Mouse (Mus musculus) adipocyte (in vitro differentiated cells): ENCODE results near the gene Rdh5.

Experiments
- DNase-seq: peaks from one replicate; pipeline ENCODE4 v3.0.0-alpha.2; 2016; ENCODE audit warnings: low spot score

The Rdh5 gene

DNA sequence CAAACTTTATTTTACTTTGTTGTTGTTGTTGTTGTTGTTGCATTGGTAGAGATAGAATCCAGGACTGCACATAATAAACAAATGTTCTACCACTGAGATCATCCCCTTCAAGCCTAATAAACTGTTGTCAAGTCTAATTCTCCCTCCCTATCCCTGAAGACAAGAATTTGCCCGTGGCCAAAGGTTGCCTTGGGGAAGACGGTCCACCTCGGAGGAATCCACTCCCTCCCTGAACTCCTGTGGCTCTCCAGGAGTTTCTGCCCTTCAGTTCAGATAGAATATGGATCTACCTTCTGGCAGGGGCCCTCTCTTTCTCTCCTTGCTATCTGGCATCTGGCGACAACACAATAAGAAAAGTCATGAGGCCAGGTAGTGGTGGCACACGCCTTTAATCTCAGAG lies 17.9 kb downstream of the Rdh5 start:
- DNase-seq: no peak

DNA sequence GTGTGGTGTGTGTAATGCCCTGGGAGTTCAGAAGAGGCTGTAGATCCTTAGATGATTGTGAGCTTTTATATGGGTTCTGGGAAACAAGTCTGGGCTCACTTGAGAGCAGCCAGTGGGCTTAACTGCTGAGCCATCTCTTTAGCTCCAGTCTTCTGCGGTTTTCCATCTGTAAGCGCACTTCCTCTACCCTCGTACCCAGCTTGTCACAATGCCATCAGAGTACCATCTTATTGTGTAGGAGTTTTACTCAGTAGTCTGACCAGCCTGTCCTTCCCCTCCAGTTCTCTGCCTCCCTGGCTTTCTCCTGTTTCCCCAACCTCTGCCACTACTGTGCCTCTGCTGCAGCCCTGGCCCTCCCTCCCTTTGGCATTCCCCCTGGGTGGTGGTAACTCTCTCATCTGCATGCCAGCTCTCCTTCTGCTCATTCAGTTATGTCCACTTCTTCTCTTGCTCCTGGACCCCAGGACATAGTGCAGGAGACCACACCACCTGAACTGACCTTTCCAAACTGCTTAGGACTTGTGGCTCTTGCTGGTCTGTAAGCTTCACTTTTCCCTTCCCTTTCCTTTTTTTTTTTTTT lies 20.2 kb downstream of the Rdh5 start:
- DNase-seq: no peak

DNA sequence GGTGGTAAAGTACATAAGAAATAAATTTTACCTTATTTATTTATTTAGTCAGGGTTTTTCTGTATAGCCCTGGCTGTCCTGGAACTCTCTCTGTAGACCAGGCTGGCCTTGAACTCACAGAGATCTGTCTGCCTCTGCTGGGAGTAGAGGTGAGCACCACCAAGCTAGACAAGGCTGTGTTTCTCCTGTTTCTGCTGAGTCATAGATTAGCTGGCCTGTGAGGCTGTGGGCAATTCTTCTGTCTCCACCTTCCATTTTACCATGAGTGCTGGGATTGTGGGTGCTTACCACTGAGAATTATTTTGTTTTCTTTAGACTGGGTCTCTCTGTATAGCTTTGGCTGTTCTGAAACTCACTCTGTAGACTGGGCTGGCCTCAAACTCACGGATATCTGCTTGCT lies 21.3 kb downstream of the Rdh5 start:
- no peak for DNase-seq

DNA sequence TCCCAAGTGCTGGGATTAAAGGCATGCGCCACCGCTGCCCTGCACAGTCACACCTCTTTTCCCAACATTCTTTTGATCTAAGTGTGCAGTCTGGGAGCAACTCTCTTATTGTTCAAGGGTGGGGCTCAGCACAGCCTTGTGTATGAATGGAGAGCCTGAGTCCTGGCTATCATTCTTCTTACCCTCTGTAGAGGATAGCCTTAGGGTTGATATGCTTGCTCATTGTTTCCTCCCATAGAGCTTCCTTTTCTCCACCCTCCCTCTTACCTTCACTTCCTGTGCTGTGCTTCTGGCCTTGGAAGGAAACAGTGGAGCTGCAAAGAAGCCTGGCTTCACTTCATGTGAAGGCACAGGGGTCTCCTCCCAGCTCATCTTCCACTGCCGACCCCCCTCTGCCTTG lies 22.0 kb downstream of the Rdh5 start, which contains the start of gene Cd63:
Gene Cd63, plus strand, starts transcription at position 292 of the 400 bp plus-strand sequence.
- DNase-seq: no peak

DNA sequence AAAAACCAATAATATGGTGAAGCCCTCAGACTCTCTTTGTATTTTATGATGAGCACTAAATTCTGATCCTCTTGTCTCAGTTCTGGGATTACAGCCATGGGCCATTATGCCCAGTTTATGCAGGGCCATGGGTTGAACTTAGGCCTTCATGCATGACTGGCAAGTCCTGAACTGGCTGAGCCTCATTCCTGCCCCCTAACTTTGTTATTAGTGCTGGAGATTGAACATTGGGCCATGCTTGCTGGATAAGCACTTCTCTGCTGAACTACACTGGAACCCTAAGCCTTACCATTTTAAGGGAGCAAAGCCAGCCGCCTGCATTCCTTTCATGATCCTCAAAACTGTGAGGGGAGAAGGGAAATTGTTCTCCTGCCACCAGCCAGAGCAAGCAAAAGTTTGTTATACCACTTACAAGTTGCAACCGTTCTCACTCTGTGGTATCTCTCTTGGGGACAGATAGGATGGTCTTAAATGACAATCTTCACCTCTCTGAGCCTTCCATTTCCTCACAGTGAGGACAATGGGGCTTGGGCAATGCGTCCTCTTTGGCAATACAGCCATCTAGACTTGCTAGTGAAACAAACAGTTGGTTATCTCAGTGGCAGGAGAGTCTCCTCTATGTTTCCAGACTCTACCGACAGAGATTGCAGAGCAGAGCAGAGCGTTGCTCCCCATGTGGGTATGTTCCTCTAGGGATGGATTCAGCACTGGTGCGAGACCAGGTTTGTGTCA lies 22.8 kb downstream of the Rdh5 start:
- peak; percentile 67 for DNase-seq

DNA sequence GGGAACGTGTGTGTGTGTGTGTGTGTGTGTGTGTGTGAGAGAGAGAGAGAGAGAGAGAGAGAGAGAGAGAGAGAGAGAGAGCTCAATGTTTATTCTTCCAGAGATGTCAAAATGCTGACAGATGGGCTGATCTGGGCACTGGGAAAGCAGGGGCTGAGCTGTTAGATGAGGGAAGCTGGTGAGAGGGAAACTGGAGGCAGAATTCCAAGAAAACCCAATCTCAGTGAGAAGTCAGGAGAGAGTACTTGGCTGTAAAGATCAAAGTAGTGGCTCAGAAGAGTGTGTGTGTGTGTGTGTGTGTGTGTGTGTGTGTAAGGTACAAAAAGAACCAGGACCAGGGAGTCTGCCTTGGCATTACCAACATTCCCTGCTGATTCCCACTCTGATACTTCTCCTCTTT lies 25.2 kb downstream of the Rdh5 start:
- no peak for DNase-seq

DNA sequence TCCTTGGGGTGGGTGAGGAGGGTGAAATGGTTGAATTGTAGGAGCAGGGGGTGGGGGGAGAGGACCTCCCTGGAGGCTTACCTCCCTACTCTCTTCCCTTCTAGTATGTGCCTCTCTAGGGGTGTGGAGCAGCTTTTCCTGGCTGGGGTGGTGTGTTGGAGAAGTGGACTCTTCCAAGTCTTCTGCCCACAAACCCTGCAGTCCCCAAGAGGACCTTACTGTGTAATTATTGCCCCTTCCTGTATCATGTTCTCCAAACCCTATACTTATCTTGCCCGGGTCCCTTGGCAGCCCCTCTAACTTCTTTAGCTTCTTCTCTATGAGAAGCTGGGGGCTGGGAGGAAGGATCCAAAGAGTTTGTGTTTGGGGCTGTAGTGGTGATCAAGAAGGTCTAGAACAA lies 25.9 kb downstream of the Rdh5 start:
- DNase-seq: no peak

DNA sequence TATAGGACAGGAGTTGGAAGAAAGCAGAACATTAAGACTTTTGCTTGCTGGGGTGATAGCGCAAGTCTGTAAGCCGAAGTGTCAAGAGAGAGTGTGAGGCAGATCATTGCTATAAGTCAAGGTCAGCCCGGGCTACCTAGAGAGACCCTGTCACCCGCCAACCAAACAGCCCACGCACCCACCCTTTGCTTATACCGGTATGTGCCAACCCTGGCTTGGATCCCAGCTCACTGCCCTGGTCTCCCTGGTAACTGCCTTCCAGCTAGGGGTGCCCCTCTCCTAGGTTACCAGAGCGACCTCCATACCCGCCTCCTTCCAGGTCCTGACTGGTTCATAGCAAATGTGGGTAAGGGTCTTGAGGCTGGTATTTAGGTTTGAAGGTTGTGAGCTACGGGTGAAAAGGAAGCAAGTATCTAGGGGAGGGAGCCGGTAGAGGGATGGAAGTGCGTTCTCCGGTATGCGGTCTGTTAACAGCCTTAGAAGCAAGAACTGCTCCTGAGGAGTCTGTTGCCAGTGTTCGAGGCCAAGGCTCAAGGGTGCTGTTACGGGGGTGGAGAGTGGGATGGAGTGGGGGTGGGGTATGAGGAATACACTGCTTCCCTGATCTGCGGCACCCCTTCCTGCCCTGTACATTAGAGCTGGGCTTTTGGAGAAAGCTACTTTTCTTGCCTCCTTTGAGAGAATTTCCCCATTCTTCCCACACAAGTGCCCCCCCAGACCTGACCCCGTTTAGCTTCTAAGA lies 26.6 kb downstream of the Rdh5 start:
- DNase-seq: no peak

DNA sequence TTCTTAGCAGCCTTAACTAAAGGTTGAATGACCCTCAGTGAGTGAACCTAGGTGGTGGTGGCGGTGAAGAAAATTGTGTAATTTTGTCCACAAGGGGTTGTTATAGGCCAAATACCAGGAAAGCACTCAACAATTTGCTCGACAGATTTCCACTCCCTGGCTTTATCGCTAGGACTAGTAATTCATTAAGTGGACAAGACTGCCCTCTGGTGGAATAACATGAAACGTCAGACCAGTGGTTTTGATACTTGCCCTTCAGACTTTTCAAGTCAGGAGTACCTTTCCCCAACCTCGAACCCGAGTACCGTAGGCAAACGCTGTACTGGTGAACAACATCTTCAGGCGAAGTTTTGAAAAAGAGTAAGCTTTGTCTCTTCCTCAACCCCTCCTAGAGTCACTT lies 27.3 kb downstream of the Rdh5 start:
- peak; percentile 92 for DNase-seq

DNA sequence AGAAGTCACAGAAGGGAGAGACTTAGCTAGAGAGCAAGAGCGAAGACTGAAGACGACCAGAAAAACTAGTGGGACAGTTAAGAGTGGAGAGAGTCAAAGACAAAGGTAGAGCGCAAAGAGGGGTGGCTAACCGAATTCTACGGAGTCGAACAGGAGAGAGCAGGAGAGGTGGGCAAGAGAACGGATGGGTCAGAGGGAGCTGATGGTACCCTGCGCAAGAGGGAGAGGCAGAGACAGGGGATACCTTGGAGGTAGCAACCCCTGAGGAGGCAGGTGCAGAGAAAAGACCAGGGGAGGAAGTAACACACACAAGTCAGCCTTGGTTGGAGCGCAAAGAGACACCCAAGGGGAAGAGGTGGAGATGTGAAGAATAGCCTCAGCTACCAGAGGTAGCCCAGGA lies 30.4 kb downstream of the Rdh5 start:
- DNase-seq: no peak

DNA sequence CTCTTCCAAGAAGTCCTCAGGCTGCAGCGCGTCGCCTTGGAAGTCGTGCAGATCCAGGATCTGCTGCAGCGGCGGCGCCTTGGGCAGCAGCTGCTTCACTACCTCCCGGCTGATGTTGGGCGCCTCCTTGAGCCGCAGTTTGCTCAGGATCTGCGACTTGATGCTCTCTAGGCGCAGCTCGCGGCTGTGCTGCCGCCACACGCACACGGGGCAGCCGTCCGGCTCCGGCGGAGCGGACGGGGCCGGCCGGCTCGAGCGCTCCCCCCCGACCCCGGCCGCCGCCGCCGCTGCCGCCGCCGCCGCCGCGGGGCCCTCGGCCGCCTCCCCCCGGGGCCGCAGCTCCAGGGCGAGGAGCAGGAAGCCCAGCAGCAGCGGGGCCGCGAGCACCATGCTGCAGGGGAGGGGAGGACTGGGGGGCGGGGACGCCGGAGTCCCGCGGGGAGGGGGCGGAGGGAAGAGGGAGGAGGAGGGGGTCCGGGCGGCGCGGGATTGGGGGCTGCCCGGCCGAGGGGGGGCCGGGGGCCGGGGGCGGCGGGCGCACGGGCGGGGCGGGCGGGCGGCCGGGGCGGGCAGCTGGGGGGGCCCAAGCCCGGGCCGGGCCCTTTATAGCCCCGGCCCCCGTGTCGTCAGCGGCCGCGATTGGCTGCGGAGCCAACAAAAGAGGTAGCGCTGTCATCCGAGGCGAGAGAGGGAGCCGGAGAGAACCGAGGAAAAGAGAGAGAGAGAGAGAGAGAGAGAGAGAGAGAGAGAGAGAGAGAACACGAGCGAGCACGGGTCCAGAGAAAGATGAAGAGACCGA lies 31.2 kb downstream of the Rdh5 start, which contains the start of gene Gdf11:
Gene Gdf11, minus strand, starts transcription at position 423 of the 799 bp plus-strand sequence.
- peak; percentile 41 for DNase-seq

DNA sequence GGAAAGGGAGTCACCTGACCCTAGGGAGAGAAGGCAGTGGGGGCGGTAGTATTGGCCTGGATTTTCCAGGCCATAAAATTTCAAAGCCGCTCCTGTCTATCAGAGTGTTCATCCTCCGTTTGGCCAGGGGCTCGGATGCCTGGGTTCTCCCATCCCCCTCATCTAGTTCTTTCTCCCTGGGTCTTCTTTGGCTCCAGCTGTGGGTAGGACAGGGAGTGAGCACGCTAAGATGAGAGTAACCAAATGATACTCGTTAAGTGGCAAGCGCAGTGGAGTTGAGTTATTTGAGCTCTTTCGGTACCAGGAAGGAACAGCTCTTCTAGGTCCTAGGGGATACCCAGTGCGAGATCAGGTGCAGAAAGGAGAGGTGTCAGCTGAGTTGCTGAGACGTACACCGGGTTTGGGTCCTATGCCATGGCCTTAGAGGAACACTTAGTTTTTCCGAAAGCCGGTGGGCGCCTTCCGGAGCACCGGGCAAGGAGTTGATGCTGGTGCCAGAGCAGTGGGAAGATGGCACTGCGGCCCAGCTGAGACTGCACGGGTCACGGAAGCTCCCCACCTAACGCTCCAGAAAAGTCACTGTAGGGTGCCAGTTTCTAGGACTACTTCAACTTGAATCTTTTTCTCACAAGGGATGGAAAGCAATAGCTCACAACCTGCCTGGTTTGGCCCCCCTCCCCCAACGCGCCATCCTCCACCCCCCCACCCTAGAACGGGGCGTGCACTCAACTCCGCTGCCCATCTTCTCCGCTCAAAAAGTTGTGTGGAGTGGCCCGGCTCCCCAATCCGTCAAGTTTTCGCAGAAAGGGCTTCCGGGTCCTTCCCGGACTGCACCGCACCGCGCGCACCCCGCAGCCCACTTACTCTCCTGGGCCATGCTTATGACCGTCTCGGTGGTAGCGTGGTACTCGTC lies 32.0 kb downstream of the Rdh5 start:
- no peak for DNase-seq

DNA sequence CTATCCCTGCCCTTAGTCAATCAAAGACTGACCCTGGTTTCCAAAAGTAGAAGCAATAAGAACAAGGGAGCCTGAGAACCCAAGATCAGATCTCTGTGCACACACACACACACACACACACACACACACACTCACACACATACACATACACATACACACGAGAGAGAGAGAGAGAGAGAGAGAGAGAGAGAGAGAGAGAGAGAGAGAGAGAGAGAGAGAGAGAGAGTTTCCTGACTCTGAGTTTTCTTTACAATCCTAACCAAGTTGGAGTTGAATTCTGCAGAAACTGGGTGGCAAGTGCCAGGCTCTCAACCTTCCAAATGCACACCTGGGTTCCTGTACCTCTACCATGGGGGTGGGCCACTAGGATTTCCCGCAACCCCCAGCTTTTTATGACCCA lies 32.8 kb downstream of the Rdh5 start:
- DNase-seq: no peak

DNA sequence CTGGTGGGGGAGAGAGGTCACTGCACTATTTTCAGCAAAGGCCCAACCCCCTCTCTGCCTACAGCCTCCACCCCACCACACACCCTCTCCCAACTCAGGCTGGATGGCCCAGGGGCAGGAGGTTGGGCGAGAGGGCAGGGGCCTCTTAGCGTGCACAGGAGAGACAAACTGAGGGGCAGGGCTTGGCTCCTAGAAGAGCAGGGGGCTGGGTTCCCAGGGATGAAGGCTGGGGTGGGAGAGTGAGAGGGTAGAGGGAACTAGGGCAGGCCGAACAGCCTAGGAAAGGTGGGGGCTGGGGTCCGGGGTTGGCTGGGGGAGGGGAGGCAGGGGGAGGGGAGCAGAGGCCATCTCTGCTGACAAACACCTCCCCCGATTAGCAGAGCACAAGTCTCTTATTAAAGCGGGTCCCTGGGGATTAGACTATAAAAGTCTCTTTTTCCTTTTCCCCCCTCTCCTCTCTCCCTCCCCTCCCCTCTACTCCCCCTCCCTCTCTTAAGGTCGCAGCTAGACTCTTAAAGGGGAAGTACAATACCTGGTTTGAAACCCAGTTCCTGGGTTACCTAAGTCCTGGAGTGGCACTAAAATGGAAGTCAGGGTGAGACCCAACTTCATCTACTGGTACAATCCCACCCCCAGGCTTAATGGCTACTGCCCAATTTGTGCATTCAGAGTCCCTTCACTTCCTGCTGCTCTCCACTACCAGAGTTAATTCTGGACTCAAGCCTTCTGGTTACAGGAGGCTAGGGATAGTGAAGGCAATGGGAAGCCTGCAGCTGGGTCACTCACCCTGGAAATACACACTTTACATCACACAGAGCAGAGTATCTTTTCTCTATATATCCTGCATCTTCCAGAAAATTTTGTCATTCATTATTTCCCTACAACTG lies 33.5 kb downstream of the Rdh5 start:
- DNase-seq: no peak

DNA sequence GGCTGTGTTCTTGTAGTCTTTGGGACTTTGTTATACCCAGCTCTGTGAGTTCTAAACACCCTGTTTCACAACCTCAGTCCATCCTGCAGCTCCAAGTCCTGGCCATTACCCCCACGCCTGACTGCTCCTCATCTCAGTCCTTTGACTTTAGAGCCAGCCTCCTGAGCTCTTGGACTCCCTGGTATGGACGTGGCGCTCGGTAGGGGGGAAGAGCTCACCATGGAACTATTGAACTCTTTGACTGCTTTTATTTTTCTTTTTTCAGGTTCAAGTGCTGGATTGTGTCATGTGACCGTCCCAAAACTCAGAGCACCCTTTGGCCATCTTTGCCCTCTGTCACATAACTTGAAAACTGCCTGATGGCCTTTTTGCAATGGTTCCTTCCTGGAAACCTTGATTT lies 40.6 kb downstream of the Rdh5 start:
- no peak for DNase-seq

DNA sequence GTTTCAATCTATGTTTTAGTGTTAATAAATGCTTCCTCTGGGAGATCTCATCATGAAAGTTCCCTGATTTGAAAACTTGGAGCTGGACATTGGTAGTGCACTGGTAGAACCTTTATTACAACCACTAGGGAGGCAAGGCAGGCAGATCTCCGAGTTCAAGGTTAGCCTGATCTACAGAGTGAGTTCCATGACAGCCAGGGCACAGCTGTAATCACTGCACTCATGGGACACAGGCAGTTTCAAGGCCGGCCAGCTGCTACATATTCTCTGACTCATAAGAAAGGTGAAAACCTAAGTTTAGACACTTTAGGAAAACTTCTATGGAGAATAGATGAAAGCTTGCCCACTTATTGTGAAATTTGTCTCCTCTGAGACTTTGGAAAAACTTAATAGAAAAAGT lies 43.9 kb downstream of the Rdh5 start:
- DNase-seq: no peak

DNA sequence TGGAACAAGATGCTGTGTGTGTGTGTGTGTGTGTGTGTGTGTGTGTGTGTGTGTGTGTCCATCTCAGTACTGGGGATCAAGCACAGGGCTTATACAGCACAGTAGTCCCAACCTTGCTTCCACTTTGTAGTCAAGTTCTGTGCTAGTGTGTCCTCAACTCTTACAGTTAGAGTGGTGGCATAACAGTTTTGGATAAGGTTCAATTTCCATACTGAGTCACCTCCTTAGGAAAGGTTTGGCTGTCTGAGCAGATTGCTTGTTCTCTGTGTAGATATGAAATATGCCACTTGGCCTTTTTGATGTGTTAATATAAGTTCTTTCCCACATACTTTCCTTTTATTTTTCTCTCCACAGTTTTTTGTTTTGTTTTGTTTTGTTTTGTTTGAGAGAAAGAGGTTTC lies 44.4 kb downstream of the Rdh5 start:
- DNase-seq: peak; percentile 41

DNA sequence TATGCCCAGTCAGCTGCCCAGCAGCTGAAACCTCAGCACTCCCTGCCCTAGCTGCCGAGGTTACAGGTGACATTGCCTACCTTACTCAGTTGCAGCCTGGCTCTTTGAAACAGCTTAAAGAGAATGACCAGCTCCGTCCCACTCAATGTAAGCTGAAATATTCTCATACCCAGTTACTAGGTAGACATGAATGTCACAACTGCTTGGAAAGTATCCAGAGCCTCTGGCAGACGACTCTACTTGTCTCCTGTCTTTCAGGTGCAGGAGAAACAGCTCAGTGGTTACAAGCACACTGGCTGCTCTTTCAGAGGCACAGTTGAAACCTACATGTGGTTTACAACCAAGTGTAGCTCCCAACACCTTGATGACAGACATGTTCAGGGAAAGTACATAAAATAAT lies 52.3 kb downstream of the Rdh5 start:
- DNase-seq: no peak

DNA sequence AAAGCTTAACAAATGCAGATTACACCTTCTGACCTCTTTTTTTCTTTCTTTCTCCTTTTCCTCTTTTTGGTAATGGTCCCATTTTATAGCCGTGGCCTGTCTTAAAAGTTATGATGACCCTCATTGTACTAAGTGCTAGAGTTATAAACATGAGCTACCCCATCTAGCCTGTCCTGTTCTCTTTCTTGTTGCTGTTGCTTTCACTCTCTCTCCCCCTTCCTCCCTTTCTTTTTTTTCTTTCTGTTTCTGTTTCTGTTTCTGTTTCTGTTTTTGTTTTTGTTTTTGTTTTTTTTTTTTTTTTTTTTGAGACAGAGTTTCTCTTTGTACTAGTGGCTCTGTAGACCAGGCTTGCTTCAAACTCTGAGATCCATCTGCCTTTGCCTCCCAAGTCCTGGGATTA lies 56.2 kb downstream of the Rdh5 start:
- DNase-seq: no peak

DNA sequence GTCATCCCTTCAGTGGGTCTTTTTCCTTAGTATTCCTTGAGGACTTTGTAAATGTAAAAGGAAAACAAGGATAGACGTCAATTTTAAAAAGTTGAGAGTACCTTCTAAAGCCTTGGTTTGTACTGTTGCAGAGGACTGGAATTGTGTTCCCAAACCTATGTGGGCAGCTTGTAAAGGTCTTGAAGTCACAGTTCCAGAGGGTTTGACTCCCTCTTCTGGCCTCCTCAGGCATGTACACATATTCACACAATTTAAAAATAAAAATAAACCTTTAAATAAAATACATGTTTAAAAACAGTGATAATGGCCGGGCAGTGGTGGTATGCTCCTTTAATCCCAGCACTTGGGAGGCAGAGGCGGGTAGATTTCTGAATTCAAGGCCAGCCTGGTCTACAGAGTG lies 56.6 kb downstream of the Rdh5 start:
- no peak for DNase-seq
